Mouse (Mus musculus): Measurements from ENCODE around the gene Ccdc83. TPM values are rescaled to one million over a fixed set of nuclear protein-coding genes. Genes with fewer than 3 reads are reported as not detected.
A peak's percentile ranks its signal among the peaks of the same experiment; 100 is the strongest.

The Ccdc83 gene
- polyA plus RNA-seq, 2 experiments: not detected

- H3K36me3 ChIP-seq (ENCODE audit: control insufficient read depth, insufficient read depth, low read length): no peaks in the 10 kb centered on the region
- WGBS: 36% methylated on average over 3 of the region's 3 CpGs
- no peak for ATAC-seq (ENCODE audit: low FRiP score, low read depth)
- DNase-seq (ENCODE audit: low spot score): no peak
- H3K9me3 ChIP-seq (ENCODE audit: control insufficient read depth, low read length): no peaks in the 10 kb centered on the region
- H3K4me1 ChIP-seq (ENCODE audit: control insufficient read depth, insufficient read depth, low read length): 0 out of 2 replicates have a peak, but pooled peaks cover 2% of the 10 kb centered on the region
- TF ChIP-seq POLR2A (IDR thresholded peaks at IDR 0.05; ENCODE audit: borderline replicate concordance, extremely low read depth, insufficient read depth, insufficient read length): no peak
- H3K4me3 ChIP-seq (replicated peaks; ENCODE audit: low read length): no peak overlapping the region
- H3K4me2 ChIP-seq (replicated peaks; ENCODE audit: low read depth, low read length, severe bottlenecking): no peak overlapping the region
- no peaks in the 10 kb centered on the region for H3K27me3 ChIP-seq (ENCODE audit: control insufficient read depth, insufficient read depth, low read length)
- H3K27ac ChIP-seq (replicated peaks; ENCODE audit: low read depth, low read length): no peak overlapping the region
- H3K9ac ChIP-seq (ENCODE audit: low read depth, low read length, severe bottlenecking): no peak overlapping the region
Observed at GRCm38 (mm10) chr7:90306079-90306478, 40.5 kb upstream of the Ccdc83 start.

- DNase-seq (ENCODE audit: low spot score): no peak
- Histone ChIP-seq H3K4me1 (ENCODE audit: control insufficient read depth, insufficient read depth, low read length) (0 out of 2 replicates have a peak, but pooled peaks cover 2% of the 10 kb centered on the region), H3K9ac (ENCODE audit: low read depth, low read length, severe bottlenecking) (peak overlapping the region; percentile 54), H3K27ac (replicated peaks; ENCODE audit: low read depth, low read length) (peak overlapping the region; percentile 9; the same call in 1 of the 2 replicates), H3K4me3 (replicated peaks; ENCODE audit: low read length) (peak overlapping the region; percentile 54), H3K9me3 (ENCODE audit: control insufficient read depth, low read length) (no peaks in the 10 kb centered on the region), H3K27me3 (ENCODE audit: control insufficient read depth, insufficient read depth, low read length) (no peaks in the 10 kb centered on the region), H3K4me2 (replicated peaks; ENCODE audit: low read depth, low read length, severe bottlenecking) (peak overlapping the region; percentile 82), H3K36me3 (ENCODE audit: control insufficient read depth, insufficient read depth, low read length) (no peaks in the 10 kb centered on the region)
- peak; percentile 32 for ATAC-seq (ENCODE audit: low FRiP score, low read depth)
- 1% methylated on average over 26 of the region's 27 CpGs for WGBS
- no peak for TF ChIP-seq POLR2A (IDR thresholded peaks at IDR 0.05; ENCODE audit: borderline replicate concordance, extremely low read depth, insufficient read depth, insufficient read length)
Observed at GRCm38 (mm10) chr7:90302647-90303552, 37.3 kb upstream of the Ccdc83 start.

- WGBS: under 1% methylated on average over 20 of the region's 43 CpGs
- Histone ChIP-seq H3K9me3 (ENCODE audit: control insufficient read depth, low read length) (no peaks in the 10 kb centered on the region), H3K4me2 (replicated peaks; ENCODE audit: low read depth, low read length, severe bottlenecking) (peak within 1 kb of the TSS; percentile 82), H3K27ac (replicated peaks; ENCODE audit: low read depth, low read length) (0 out of 2 replicates have a peak within 1 kb of the TSS, but pooled peaks have one; percentile 9), H3K4me3 (replicated peaks; ENCODE audit: low read length) (peak within 1 kb of the TSS; percentile 54), H3K9ac (ENCODE audit: low read depth, low read length, severe bottlenecking) (peak within 1 kb of the TSS; percentile 54), H3K36me3 (ENCODE audit: control insufficient read depth, insufficient read depth, low read length) (no peaks in the 10 kb centered on the region), H3K4me1 (ENCODE audit: control insufficient read depth, insufficient read depth, low read length) (0 out of 2 replicates have a peak, but pooled peaks cover 2% of the 10 kb centered on the region), H3K27me3 (ENCODE audit: control insufficient read depth, insufficient read depth, low read length) (no peaks in the 10 kb centered on the region)
- ATAC-seq (ENCODE audit: low FRiP score, low read depth): peak; percentile 62
- DNase-seq (ENCODE audit: low spot score): peak; percentile 52
- TF ChIP-seq POLR2A (IDR thresholded peaks at IDR 0.05; ENCODE audit: borderline replicate concordance, extremely low read depth, insufficient read depth, insufficient read length): no peak
Observed at GRCm38 (mm10) chr7:90301942-90302646, 36.5 kb upstream of the Ccdc83 start, which contains the start of gene Sytl2. Gene Sytl2, plus strand, starts transcription at chr7:90302252.

- no peak for DNase-seq (ENCODE audit: low spot score)
- no peaks in the 10 kb centered on the region for H3K9me3 ChIP-seq (ENCODE audit: control insufficient read depth, low read length)
- no peak overlapping the region for H3K9ac ChIP-seq (ENCODE audit: low read depth, low read length, severe bottlenecking)
- H3K4me3 ChIP-seq (replicated peaks; ENCODE audit: low read length): no peak overlapping the region
- H3K4me2 ChIP-seq (replicated peaks; ENCODE audit: low read depth, low read length, severe bottlenecking): no peak overlapping the region
- H3K27ac ChIP-seq (replicated peaks; ENCODE audit: low read depth, low read length): no peak overlapping the region
- no peaks in the 10 kb centered on the region for H3K27me3 ChIP-seq (ENCODE audit: control insufficient read depth, insufficient read depth, low read length)
- TF ChIP-seq POLR2A (IDR thresholded peaks at IDR 0.05; ENCODE audit: borderline replicate concordance, extremely low read depth, insufficient read depth, insufficient read length): no peak
- H3K4me1 ChIP-seq (ENCODE audit: control insufficient read depth, insufficient read depth, low read length): no peaks in the 10 kb centered on the region
- 82% methylated on average over 6 of the region's 6 CpGs for whole genome bisulfite sequencing
- no peaks in the 10 kb centered on the region for H3K36me3 ChIP-seq (ENCODE audit: control insufficient read depth, insufficient read depth, low read length)
- ATAC-seq (ENCODE audit: low FRiP score, low read depth): no peak
Observed at GRCm38 (mm10) chr7:90291885-90292284, 26.3 kb upstream of the Ccdc83 start.

- ATAC-seq (ENCODE audit: low FRiP score, low read depth): no peak
- H3K4me1 ChIP-seq (ENCODE audit: control insufficient read depth, insufficient read depth, low read length): peaks cover 5% of the 10 kb centered on the region; the same call in 1 of the 2 replicates
- no peaks in the 10 kb centered on the region for H3K36me3 ChIP-seq (ENCODE audit: control insufficient read depth, insufficient read depth, low read length)
- H3K27ac ChIP-seq (replicated peaks; ENCODE audit: low read depth, low read length): no peak overlapping the region
- no peak overlapping the region for H3K9ac ChIP-seq (ENCODE audit: low read depth, low read length, severe bottlenecking)
- no peak overlapping the region for H3K4me3 ChIP-seq (replicated peaks; ENCODE audit: low read length)
- no peak for DNase-seq (ENCODE audit: low spot score)
- 75% methylated on average over 7 of the region's 7 CpGs for WGBS
- no peak for TF ChIP-seq POLR2A (IDR thresholded peaks at IDR 0.05; ENCODE audit: borderline replicate concordance, extremely low read depth, insufficient read depth, insufficient read length)
- H3K27me3 ChIP-seq (ENCODE audit: control insufficient read depth, insufficient read depth, low read length): no peaks in the 10 kb centered on the region
- H3K9me3 ChIP-seq (ENCODE audit: control insufficient read depth, low read length): no peaks in the 10 kb centered on the region
- no peak overlapping the region for H3K4me2 ChIP-seq (replicated peaks; ENCODE audit: low read depth, low read length, severe bottlenecking)
Observed at GRCm38 (mm10) chr7:90284793-90285192, 19.2 kb upstream of the Ccdc83 start.

All from limb, embryonic 14.5 days (tissue).